Mouse (Mus musculus): ENCODE results near the gene Krt15. TPM values are rescaled to one million over a fixed set of nuclear protein-coding genes. Genes with fewer than 3 reads are reported as not detected.

Gene Krt15
- total and polyA plus RNA-seq, 3 experiments: 0.21 TPM; not detected in 2

DNA sequence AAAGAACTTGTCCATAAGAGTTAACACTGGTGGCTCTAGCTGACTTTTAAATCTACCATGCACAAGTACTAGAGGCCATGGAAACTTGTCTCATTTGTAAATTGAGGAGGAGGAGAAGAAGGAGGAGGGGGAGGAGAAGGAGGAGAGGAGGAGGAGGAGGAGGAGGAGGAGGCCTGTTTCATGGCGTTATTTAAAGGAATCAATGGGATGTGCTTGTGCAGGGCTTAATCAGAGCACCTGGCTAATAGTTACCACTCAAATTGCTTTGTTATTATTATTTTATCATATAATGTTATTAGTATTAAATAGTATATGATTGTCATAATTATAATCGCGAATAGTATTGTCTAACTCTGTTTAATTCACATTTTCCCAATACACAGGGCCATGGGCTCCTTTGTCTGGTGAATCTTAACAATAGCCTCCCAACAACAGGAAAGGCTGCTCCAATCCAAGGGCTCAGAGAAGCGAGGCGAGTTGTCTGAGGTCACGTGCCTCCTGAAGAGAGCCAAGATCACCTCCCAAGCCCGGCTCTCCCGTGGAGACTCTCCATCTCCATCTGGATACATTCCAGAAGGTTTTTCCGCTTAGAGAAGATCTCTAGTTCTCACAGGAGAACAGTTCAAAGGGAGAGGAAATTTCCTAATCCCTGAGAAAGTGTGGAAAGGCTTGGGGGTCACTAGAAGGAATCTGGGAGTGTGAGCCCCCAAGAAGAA is 13.0 kb upstream of the Krt15 start, which contains the start of gene Krt19:
TSS of gene Krt19 (minus strand) at position 51 of the 716 bp plus-strand sequence.
- no peaks in the 10 kb centered on the region for H3K36me3 ChIP-seq (replicated peaks in 1 of 2; ENCODE audit: control insufficient read depth in 1 of 2, insufficient read depth in 1 of 2, low read length in 1 of 2)
- DNase-seq (ENCODE audit: extremely low read depth): no peak
- no peak within 1 kb of the TSS for H3K4me3 ChIP-seq (replicated peaks in 1 of 3; ENCODE audit: low read depth in 2 of 3, low read length in 2 of 3, poor library complexity in 1 of 3)
- no peak for TF ChIP-seq UBTF (IDR thresholded peaks at IDR 0.05; ENCODE audit: low read depth, low read length)
- 0 out of 2 replicates have a peak, but pooled peaks have one; percentile 18 for TF ChIP-seq BHLHE40 (IDR thresholded peaks at IDR 0.05; ENCODE audit: low read depth, low read length)
- TF ChIP-seq ZKSCAN1 (IDR thresholded peaks at IDR 0.05; ENCODE audit: borderline replicate concordance, low read depth, low read length): no peak
- no peak for TF ChIP-seq MXI1 (IDR thresholded peaks at IDR 0.05; ENCODE audit: low read depth, low read length)
- TF ChIP-seq POLR2A (IDR thresholded peaks at IDR 0.05; ENCODE audit: low read depth, low read length): no peak
- no peak within 1 kb of the TSS for H3K9ac ChIP-seq (ENCODE audit: insufficient read depth, low read depth)
- H3K79me2 ChIP-seq (replicated peaks; ENCODE audit: control insufficient read depth, extremely low read depth, insufficient read depth, poor library complexity, severe bottlenecking): no peaks in the 10 kb centered on the region
- H3K4me2 ChIP-seq (ENCODE audit: insufficient read depth, low read depth, poor library complexity, severe bottlenecking): no peak within 1 kb of the TSS
- H3K4me1 ChIP-seq (ENCODE audit: control insufficient read depth in 1 of 2, insufficient read depth in 2 of 2): no peaks in the 10 kb centered on the region
- H3K27me3 ChIP-seq (replicated peaks): peaks cover 91% of the 10 kb centered on the region
- no peak within 1 kb of the TSS for H3K27ac ChIP-seq (ENCODE audit: insufficient read depth, low read depth)
- in situ Hi-C loops (cut with MboI; ENCODE audit: low pct_ligation_motif_present, low pct_unique_long_range_greater_than_20kb, low sequenced_read_pairs): no loop called here
- H3K9me3 ChIP-seq (replicated peaks; ENCODE audit: low read length): no peaks in the 10 kb centered on the region
- dilution Hi-C loops (cut with MboI; ENCODE audit: extremely low pct_ligation_motif_present, extremely low pct_unique_long_range_greater_than_20kb, low sequenced_read_pairs): no loop called here

DNA sequence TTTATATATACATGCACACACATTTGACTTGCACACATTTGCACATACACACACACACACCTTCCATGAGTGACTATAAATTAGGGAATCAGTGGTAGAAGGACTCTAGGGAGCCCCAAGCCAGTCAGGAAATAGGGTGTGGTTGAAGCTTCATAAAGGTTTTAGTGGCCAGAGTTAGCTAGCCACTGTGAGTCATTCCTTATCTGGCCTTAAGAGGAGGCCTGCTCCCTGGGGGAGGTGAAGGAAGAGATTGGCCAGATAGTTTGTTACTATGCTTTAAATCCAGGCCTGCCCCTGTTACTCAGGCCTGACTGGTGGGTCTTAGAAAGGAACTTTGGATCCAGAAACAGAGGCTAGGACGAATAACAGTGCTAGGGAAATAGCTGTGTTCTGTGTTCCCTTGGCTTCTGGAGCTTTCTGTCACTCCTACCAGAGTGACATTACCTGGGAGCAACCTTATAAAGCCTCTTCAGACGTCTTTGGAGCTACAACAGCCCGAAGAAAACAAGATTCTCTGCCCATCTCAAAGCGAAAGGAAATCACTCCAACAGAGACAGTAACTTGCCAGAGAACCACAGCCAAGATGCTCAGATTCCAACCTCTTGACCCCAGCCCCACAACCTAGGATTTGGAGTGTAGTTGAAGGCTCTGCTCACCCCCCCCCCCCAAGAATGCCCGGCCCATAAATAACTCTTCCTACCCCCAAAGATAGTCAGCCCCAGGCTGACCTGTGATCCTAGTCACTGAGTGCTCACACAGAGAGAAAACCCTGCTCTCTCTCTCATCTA is 12.0 kb upstream of the Krt15 start:
- TF ChIP-seq MAZ (IDR thresholded peaks at IDR 0.05; ENCODE audit: low read depth, low read length) (no peak), EP300 (IDR thresholded peaks at IDR 0.05; ENCODE audit: low read length) (no peak), NRF1 (IDR thresholded peaks at IDR 0.05; ENCODE audit: low read depth, low read length) (no peak), UBTF (IDR thresholded peaks at IDR 0.05; ENCODE audit: low read depth, low read length) (no peak), POLR2A (IDR thresholded peaks at IDR 0.05; ENCODE audit: low read depth, low read length) (no peak), BHLHE40 (IDR thresholded peaks at IDR 0.05; ENCODE audit: low read depth, low read length) (no peak), RAD21 (IDR thresholded peaks at IDR 0.05; ENCODE audit: low read depth, low read length) (no peak), GABPA (IDR thresholded peaks at IDR 0.05; ENCODE audit: insufficient replicate concordance, low read depth, low read length) (no peak), RCOR1 (conservative IDR thresholded peaks at IDR 0.05; ENCODE audit: low read depth, low read length) (no peak), MEF2A (IDR thresholded peaks at IDR 0.05; ENCODE audit: borderline replicate concordance, low read depth, low read length) (no peak), CHD2 (IDR thresholded peaks at IDR 0.05; ENCODE audit: low read length) (no peak), CHD1 (IDR thresholded peaks at IDR 0.05; ENCODE audit: low read depth, low read length) (no peak), MAX (IDR thresholded peaks at IDR 0.05; ENCODE audit: low read length) (no peak), ELF1 (IDR thresholded peaks at IDR 0.05; ENCODE audit: low read depth, low read length) (no peak), PAX5 (IDR thresholded peaks at IDR 0.05; ENCODE audit: low read length) (no peak), MYC (IDR thresholded peaks at IDR 0.05; ENCODE audit: low read depth, low read length) (no peak), ZNF384 (IDR thresholded peaks at IDR 0.05; ENCODE audit: low read depth, low read length) (no peak), USF2 (conservative IDR thresholded peaks at IDR 0.05; ENCODE audit: low read depth, low read length) (no peak), TCF12 (IDR thresholded peaks at IDR 0.05; ENCODE audit: low read depth, low read length) (no peak), TBP (conservative IDR thresholded peaks at IDR 0.05; ENCODE audit: low read depth, low read length) (no peak)
- in situ Hi-C loops (cut with MboI; ENCODE audit: low pct_ligation_motif_present, low pct_unique_long_range_greater_than_20kb, low sequenced_read_pairs): no loop called here
- no peaks in the 10 kb centered on the region for H3K9me3 ChIP-seq (replicated peaks; ENCODE audit: low read length)

More for the DNA sequence above, 12.0 kb upstream of the Krt15 start:
- Histone ChIP-seq H3K4me3 (replicated peaks in 1 of 3; ENCODE audit: low read depth in 2 of 3, low read length in 2 of 3, poor library complexity in 1 of 3) (no peak overlapping the region), H3K79me2 (replicated peaks; ENCODE audit: control insufficient read depth, extremely low read depth, insufficient read depth, poor library complexity, severe bottlenecking) (no peaks in the 10 kb centered on the region), H3K27me3 (replicated peaks) (peaks cover 88% of the 10 kb centered on the region), H3K27ac (ENCODE audit: insufficient read depth, low read depth) (no peak overlapping the region), H3K4me1 (ENCODE audit: control insufficient read depth in 1 of 2, insufficient read depth in 2 of 2) (no peaks in the 10 kb centered on the region), H3K9ac (ENCODE audit: insufficient read depth, low read depth) (no peak overlapping the region), H3K36me3 (replicated peaks in 1 of 2; ENCODE audit: control insufficient read depth in 1 of 2, insufficient read depth in 1 of 2, low read length in 1 of 2) (no peaks in the 10 kb centered on the region), H3K4me2 (ENCODE audit: insufficient read depth, low read depth, poor library complexity, severe bottlenecking) (no peak overlapping the region)
- dilution Hi-C loops (cut with MboI; ENCODE audit: extremely low pct_ligation_motif_present, extremely low pct_unique_long_range_greater_than_20kb, low sequenced_read_pairs): no loop called here
- DNase-seq (ENCODE audit: extremely low read depth): no peak
